Mouse (Mus musculus) CH12.LX (cell line): ENCODE results near the gene Tmco4. TPM values are rescaled to one million over a fixed set of nuclear protein-coding genes. Genes with fewer than 3 reads are reported as not detected.

Source experiments
- DNase-seq: peaks from one replicate; pipeline ENCODE4 v3.0.0-alpha.2; 2013; ENCODE audit errors: extremely low read depth
- H3K27ac ChIP-seq: 2 replicates; pipeline ENCODE4 v1.5.1; 2012; ENCODE audit warnings: low read depth, mild to moderate bottlenecking, control low read depth, moderate library complexity; ENCODE audit not compliant: insufficient read depth
- H3K27me3 ChIP-seq: replicated peaks from 2 replicates; pipeline ENCODE3; 2012; ENCODE audit warnings: inconsistent platforms
- H3K36me3 ChIP-seq, 2 experiments: replicated peaks in 1 of 2; 2 replicates each; pipeline versions ENCODE3 to v1.6.1; 2012; ENCODE audit warnings: inconsistent platforms in 1 of 2, low read length in 1 of 2, mild to moderate bottlenecking in 1 of 2, mixed read lengths in 1 of 2, moderate library complexity in 1 of 2; ENCODE audit not compliant: control insufficient read depth in 1 of 2, insufficient read depth in 1 of 2
- H3K4me1 ChIP-seq, 2 experiments: 2 replicates each; pipeline ENCODE4 v1.6.1; 2012; ENCODE audit warnings: inconsistent platforms in 1 of 2, moderate library complexity in 1 of 2; ENCODE audit not compliant: insufficient read depth in 2 of 2, control insufficient read depth in 1 of 2
- H3K4me2 ChIP-seq: 2 replicates; pipeline ENCODE4 v1.6.1; 2012; ENCODE audit warnings: low read depth, mild to moderate bottlenecking, control low read depth; ENCODE audit not compliant: poor library complexity, insufficient read depth, severe bottlenecking
- H3K4me3 ChIP-seq, 3 experiments: fragments of 150-350 bp in 1 of 3; sonication (generic) in 1 of 3; replicated peaks in 1 of 3; 2 replicates each; pipeline versions ENCODE3 to v1.5.1; 2011 to 2012; ENCODE audit warnings: low read depth in 2 of 3, low read length in 2 of 3, mild to moderate bottlenecking in 2 of 3, moderate library complexity in 2 of 3, control low read depth in 1 of 3, improper control_type of control experiment in 1 of 3, inconsistent platforms in 1 of 3, mixed read lengths in 1 of 3; ENCODE audit not compliant: poor library complexity in 1 of 3
- H3K79me2 ChIP-seq: replicated peaks from 2 replicates; pipeline ENCODE4 v1.6.1; 2012; ENCODE audit warnings: mild to moderate bottlenecking, moderate library complexity; ENCODE audit not compliant: control insufficient read depth, poor library complexity, insufficient read depth, severe bottlenecking; ENCODE audit errors: extremely low read depth
- H3K9ac ChIP-seq: 2 replicates; pipeline ENCODE4 v1.6.1; 2012; ENCODE audit warnings: low read depth, mild to moderate bottlenecking, control low read depth, moderate library complexity; ENCODE audit not compliant: insufficient read depth
- H3K9me3 ChIP-seq: replicated peaks from 2 replicates; pipeline ENCODE3; 2012; ENCODE audit warnings: low read length, inconsistent platforms, mixed read lengths
- CHD1 ChIP-seq: IDR thresholded peaks from 2 replicates; pipeline ENCODE4 v1.6.1; 2012; ENCODE audit warnings: low read depth, low read length, improper control_type of control experiment, inconsistent platforms
- ELF1 ChIP-seq: IDR thresholded peaks from 2 replicates; pipeline ENCODE4 v1.6.1; 2014; ENCODE audit warnings: low read depth, mild to moderate bottlenecking, inconsistent platforms, low read length, improper control_type of control experiment
- EP300 ChIP-seq: IDR thresholded peaks from 2 replicates; pipeline ENCODE4 v1.6.1; 2011; ENCODE audit warnings: low read length, improper control_type of control experiment
- IRF4 ChIP-seq: IDR thresholded peaks from 2 replicates; pipeline ENCODE4 v1.6.1; 2014; ENCODE audit warnings: low read depth, mild to moderate bottlenecking, inconsistent platforms, low read length, improper control_type of control experiment
- JUN ChIP-seq: IDR thresholded peaks from 2 replicates; pipeline ENCODE4 v1.6.1; 2011; ENCODE audit warnings: low read depth, mild to moderate bottlenecking, low read length, improper control_type of control experiment, moderate library complexity; ENCODE audit not compliant: insufficient read depth
- MAFK ChIP-seq: IDR thresholded peaks from 2 replicates; pipeline ENCODE4 v1.6.1; 2011; ENCODE audit warnings: low read length, improper control_type of control experiment; ENCODE audit not compliant: insufficient replicate concordance
- NELFE ChIP-seq: IDR thresholded peaks from 2 replicates; pipeline ENCODE4 v1.6.1; 2011; ENCODE audit warnings: low read depth, low read length, improper control_type of control experiment
- NRF1 ChIP-seq: IDR thresholded peaks from 2 replicates; pipeline ENCODE4 v1.6.1; 2014; ENCODE audit warnings: low read depth, mild to moderate bottlenecking, inconsistent platforms, low read length, improper control_type of control experiment, moderate library complexity
- PAX5 ChIP-seq: IDR thresholded peaks from 2 replicates; pipeline ENCODE4 v1.6.1; 2012; ENCODE audit warnings: low read length, inconsistent platforms, mixed read lengths
- RCOR1 ChIP-seq: conservative IDR thresholded peaks from 2 replicates; pipeline ENCODE4 v1.6.1; 2012; ENCODE audit warnings: low read depth, mild to moderate bottlenecking, inconsistent platforms, low read length, improper control_type of control experiment
- TBP ChIP-seq: conservative IDR thresholded peaks from 2 replicates; pipeline ENCODE4 v1.6.1; 2011; ENCODE audit warnings: low read depth, low read length, improper control_type of control experiment
- UBTF ChIP-seq: IDR thresholded peaks from 2 replicates; pipeline ENCODE4 v1.6.1; 2012; ENCODE audit warnings: low read depth, mild to moderate bottlenecking, inconsistent platforms, low read length, improper control_type of control experiment, moderate library complexity
- USF1 ChIP-seq: IDR thresholded peaks from 2 replicates; pipeline ENCODE4 v1.6.1; 2014; ENCODE audit warnings: low read depth, mild to moderate bottlenecking, inconsistent platforms, low read length, improper control_type of control experiment
- ZKSCAN1 ChIP-seq: IDR thresholded peaks from 2 replicates; pipeline ENCODE4 v1.6.1; 2012; ENCODE audit warnings: low read depth, inconsistent platforms, low read length, improper control_type of control experiment, borderline replicate concordance
- ZMIZ1 ChIP-seq: IDR thresholded peaks from 2 replicates; pipeline ENCODE4 v1.6.1; 2012; ENCODE audit warnings: low read depth, mild to moderate bottlenecking, inconsistent platforms, low read length, improper control_type of control experiment
- ZNF384 ChIP-seq: IDR thresholded peaks from 2 replicates; pipeline ENCODE4 v1.6.1; 2012; ENCODE audit warnings: low read depth, low read length, improper control_type of control experiment, inconsistent platforms
- dilution Hi-C: fragments of 300-500 bp; cut with MboI; formaldehyde crosslinking; loops from 2 replicates; pipeline ENCODE4 v1.14.3; 2020; ENCODE audit warnings: low sequenced_read_pairs; ENCODE audit not compliant: extremely low pct_unique_long_range_greater_than_20kb, extremely low pct_ligation_motif_present
- in situ Hi-C: fragments of 300-500 bp; cut with MboI; formaldehyde crosslinking; loops from 3 replicates; pipeline ENCODE4 v1.14.3; 2019; ENCODE audit warnings: low sequenced_read_pairs, low pct_ligation_motif_present, low pct_unique_long_range_greater_than_20kb, mixed read lengths
- polyA plus RNA-seq: library from polyadenylated mRNA; unstranded; fragments of >175 nt; gene quantifications from 2 replicates; pipeline ENCODE4 v1.2.1, GENCODE M21; 2012; ENCODE audit warnings: low read depth; ENCODE audit not compliant: insufficient read length
- total RNA-seq, 2 experiments: library from RNA; depleted of rRNA; stranded (reverse); fragments of 300-350 nt in 1 of 2; fragments of >200 nt in 1 of 2; gene quantifications; 2 replicates each; pipeline ENCODE4 v1.2.3; 2012 to 2014

Gene Tmco4
- total and polyA plus RNA-seq, 3 experiments, result 20.3 to 22.2 (median 21.7) TPM

- no peak overlapping the region for H3K27ac ChIP-seq
- no peak overlapping the region for H3K4me2 ChIP-seq
- DNase-seq, result no peak
- H3K4me3 ChIP-seq, result no peak overlapping the region
- H3K4me1 ChIP-seq, result peaks cover 4 to 7% of the 10 kb centered on the region in 2 experiments; a peak in 3 of 4 replicates
- H3K36me3 ChIP-seq, result no peaks in the 10 kb centered on the region
- no peak overlapping the region for H3K9ac ChIP-seq
- dilution Hi-C loops (no loop called here), in situ Hi-C loops (no loop called here)
- TF ChIP-seq NELFE (no peak), PAX5 (no peak), MAFK (no peak), ZKSCAN1 (no peak), UBTF (no peak), RCOR1 (no peak), EP300 (no peak), TBP (no peak), USF1 (no peak), CHD1 (no peak), JUN (no peak), ZMIZ1 (no peak), NRF1 (no peak), ELF1 (no peak), IRF4 (no peak)
- peaks cover 41% of the 10 kb centered on the region for H3K27me3 ChIP-seq
- no peaks in the 10 kb centered on the region for H3K9me3 ChIP-seq
- no peaks in the 10 kb centered on the region for H3K79me2 ChIP-seq
Observed at GRCm38 (mm10) chr4:138962719-138963118, 10.0 kb upstream of the Tmco4 start.

GRCm38 (mm10) chr4:138965871-138966270, 6.8 kb upstream of the Tmco4 start:
- DNase-seq, result no peak

More at GRCm38 (mm10) chr4:138965871-138966270, 6.8 kb upstream of the Tmco4 start:
- Histone ChIP-seq H3K4me2 (no peak overlapping the region), H3K4me1 (peaks cover 4 to 9% of the 10 kb centered on the region in 2 experiments; a peak in 3 of 4 replicates), H3K9me3 (no peaks in the 10 kb centered on the region), H3K27me3 (peaks cover 24% of the 10 kb centered on the region), H3K4me3 (no peak overlapping the region), H3K36me3 (no peaks in the 10 kb centered on the region), H3K9ac (no peak overlapping the region), H3K79me2 (no peaks in the 10 kb centered on the region), H3K27ac (no peak overlapping the region)
- in situ Hi-C loops (no loop called here), dilution Hi-C loops (no loop called here)
- TF ChIP-seq ZNF384, result no peak
